Mouse (Mus musculus) C2C12 (cell line): ENCODE data around the gene Syt5. TPM values are rescaled to one million over a fixed set of nuclear protein-coding genes. Genes with fewer than 3 reads are reported as not detected.

Experiments used
- H3K27me3 ChIP-seq: one replicate; pipeline ENCODE4 v1.6.1; 2011; ENCODE audit not compliant: control insufficient read depth, insufficient read depth, insufficient read length
- H3K36me3 ChIP-seq: one replicate; pipeline ENCODE4 v1.6.1; 2011; ENCODE audit not compliant: control insufficient read depth, insufficient read depth
- H3K4me3 ChIP-seq: one replicate; pipeline ENCODE4 v1.5.1; 2011; ENCODE audit warnings: mild to moderate bottlenecking, control low read depth; ENCODE audit not compliant: poor library complexity, insufficient read depth, severe bottlenecking
- H3K79me2 ChIP-seq: one replicate; pipeline ENCODE4 v1.6.1; 2011; ENCODE audit not compliant: control insufficient read depth, insufficient read depth
- H3K79me3 ChIP-seq: one replicate; pipeline ENCODE4 v1.6.1; 2011; ENCODE audit warnings: low read depth, control low read depth
- H3ac ChIP-seq: one replicate; pipeline ENCODE3; 2011; ENCODE audit warnings: low read depth; ENCODE audit not compliant: control insufficient read depth, insufficient read length
- CEBPB ChIP-seq: IDR thresholded peaks from one replicate; pipeline ENCODE4 v1.6.1; 2011; ENCODE audit warnings: low read depth, mild to moderate bottlenecking, control low read depth, moderate library complexity
- CTCF ChIP-seq: IDR thresholded peaks from one replicate; pipeline ENCODE4 v1.5.1; 2011; ENCODE audit not compliant: control insufficient read depth, insufficient read depth, insufficient read length
- FOSL1 ChIP-seq: IDR thresholded peaks from one replicate; pipeline ENCODE4 v1.8.0; 2011; ENCODE audit warnings: mild to moderate bottlenecking, low read length; ENCODE audit not compliant: poor library complexity, insufficient read depth, severe bottlenecking
- MAX ChIP-seq: IDR thresholded peaks from one replicate; pipeline ENCODE4 v1.6.1; 2011; ENCODE audit warnings: mild to moderate bottlenecking, control low read depth
- MYOD1 ChIP-seq: IDR thresholded peaks from one replicate; pipeline ENCODE4 v1.6.1; 2011; ENCODE audit warnings: low read depth; ENCODE audit not compliant: control insufficient read depth, insufficient read length
- MYOG ChIP-seq: IDR thresholded peaks from one replicate; pipeline ENCODE4 v1.6.1; 2011; ENCODE audit not compliant: control insufficient read depth, insufficient read length; ENCODE audit errors: extremely low read depth
- USF1 ChIP-seq: IDR thresholded peaks from one replicate; pipeline ENCODE4 v1.6.1; 2011; ENCODE audit warnings: low read depth, mild to moderate bottlenecking, control low read depth, moderate library complexity
- polyA plus RNA-seq: library from polyadenylated mRNA; unstranded; fragments of >200 nt; fragmentation: generic; extraction: Trizol; gene quantifications from one replicate; pipeline ENCODE4 v1.2.1, GENCODE M21; 2012; ENCODE audit warnings: missing spikeins

Syt5 gene
- polyA plus RNA-seq, 1 experiment: 0.11 TPM

DNA sequence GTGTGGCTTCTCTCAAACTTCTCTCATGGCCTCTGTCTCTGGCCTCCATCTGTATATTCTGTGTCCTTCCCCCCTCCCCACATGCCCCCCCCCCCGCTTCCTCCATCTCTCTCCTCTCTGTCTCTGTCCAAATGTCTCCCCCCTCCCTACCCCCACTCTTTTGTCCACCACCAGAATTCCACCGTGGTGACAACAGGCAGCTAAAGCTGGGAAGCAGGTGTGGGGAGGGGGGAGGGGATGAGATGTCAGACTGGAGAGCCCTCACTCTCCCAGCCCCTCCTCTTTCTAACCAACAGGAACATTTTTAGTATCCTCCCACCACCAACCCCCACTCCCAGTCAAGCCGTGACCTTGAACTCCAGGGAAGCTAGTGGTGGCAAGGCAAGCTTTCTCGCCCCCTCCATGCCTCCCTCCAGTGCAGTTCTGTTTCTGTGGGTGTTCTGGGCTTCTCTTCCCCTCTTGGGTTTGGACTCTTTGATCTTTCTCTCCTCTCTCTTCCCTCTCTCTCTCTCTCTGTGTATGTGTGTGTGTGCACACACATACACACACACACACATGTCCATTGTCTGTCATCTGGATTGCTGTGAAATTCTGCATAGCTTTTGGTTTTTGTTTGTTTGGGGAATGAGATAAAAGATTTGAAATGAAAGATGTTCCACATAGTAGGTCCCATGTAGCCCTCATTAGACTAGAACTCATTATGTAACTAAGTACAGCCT lies 30.9 kb downstream of the Syt5 start, which contains the start of gene Tnnt1:
Gene Tnnt1 (minus strand): TSS at position 51 of the 719 bp plus-strand sequence.
- TF ChIP-seq MYOG (no peak), CTCF (no peak), USF1 (no peak), MYOD1 (peak; percentile 59), FOSL1 (no peak)
- Histone ChIP-seq H3K4me3 (no peak within 1 kb of the TSS), H3K79me3 (no peaks in the 10 kb centered on the region), H3K79me2 (no peaks in the 10 kb centered on the region), H3K36me3 (no peaks in the 10 kb centered on the region), H3K27me3 (no peaks in the 10 kb centered on the region), H3ac (no peak within 1 kb of the TSS)

DNA sequence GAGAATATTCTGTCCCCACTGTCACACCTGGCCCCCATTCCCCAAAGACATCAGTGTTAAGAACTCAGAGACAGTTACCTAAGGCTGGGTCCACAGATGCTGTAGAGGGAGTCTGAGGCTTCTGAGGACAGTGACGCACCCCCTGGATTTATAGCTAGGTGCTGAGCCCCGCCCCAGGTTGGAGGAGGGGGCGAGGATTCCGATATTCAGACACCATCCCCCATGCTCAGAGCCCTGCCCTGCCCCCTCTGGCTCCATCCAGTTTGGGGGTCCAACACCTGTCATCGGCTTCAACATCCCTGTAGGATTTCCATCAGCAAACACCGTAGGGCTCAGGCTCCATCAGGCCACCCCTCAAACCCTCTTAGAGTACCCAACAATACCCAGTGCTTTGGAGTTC lies 31.5 kb downstream of the Syt5 start:
- Histone ChIP-seq H3K79me3 (no peaks in the 10 kb centered on the region), H3K4me3 (no peak overlapping the region), H3ac (no peak overlapping the region)

DNA sequence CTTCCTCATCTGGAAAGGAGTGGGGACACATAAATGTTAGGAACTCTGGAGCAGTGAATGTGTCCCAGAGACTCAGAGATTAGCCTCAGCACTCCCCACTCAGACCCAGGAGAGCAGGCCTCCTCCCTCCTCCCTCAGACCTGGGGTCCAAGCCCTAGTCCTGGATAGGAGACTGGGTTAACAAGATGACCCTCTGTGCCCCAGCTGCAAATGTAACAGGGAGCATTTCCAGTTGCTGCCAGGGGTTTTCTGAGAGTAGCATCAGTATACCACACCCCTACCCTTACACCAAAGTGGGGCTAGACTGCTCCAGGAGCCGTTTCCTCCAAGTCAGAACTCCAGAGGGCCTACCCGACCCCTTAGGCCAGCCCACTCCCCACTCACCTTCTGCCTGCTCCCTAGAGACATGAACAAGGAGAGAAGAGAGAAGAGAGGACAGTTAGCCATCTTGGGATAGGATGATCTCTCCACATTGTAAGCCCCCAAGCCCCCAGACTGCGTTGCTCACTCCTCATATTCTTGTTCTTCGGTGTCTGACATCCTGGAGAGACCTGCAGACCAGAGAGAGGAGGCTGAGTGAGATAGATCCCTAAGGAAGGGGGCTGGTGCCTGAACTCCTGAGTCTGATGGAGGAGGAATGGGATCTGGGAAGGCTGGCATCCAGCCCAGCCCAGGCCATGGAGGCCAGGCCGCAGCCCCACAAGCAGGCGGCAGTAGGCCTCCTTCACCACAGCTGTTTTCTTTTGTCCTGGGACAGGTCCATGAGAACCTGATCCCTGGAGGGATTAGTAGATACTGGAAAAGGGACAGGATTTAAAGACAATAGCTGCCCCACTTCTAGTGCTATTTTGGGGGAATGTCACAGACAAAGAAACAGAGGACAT lies 33.3 kb downstream of the Syt5 start:
- TF ChIP-seq CTCF: no peak
- no peak for TF ChIP-seq FOSL1
- TF ChIP-seq MYOD1: peak; percentile 40
- no peak for TF ChIP-seq MAX
- no peak for TF ChIP-seq USF1
- no peak overlapping the region for H3K4me3 ChIP-seq
- H3ac ChIP-seq: no peak overlapping the region

More for the DNA sequence above, 31.5 kb downstream of the Syt5 start:
- no peak for TF ChIP-seq FOSL1
- TF ChIP-seq MYOG: no peak
- no peak for TF ChIP-seq CEBPB
- TF ChIP-seq MYOD1: no peak
- no peak for TF ChIP-seq CTCF
- TF ChIP-seq MAX: no peak
- H3K27me3 ChIP-seq: no peaks in the 10 kb centered on the region
- no peaks in the 10 kb centered on the region for H3K79me2 ChIP-seq
- no peaks in the 10 kb centered on the region for H3K36me3 ChIP-seq

DNA sequence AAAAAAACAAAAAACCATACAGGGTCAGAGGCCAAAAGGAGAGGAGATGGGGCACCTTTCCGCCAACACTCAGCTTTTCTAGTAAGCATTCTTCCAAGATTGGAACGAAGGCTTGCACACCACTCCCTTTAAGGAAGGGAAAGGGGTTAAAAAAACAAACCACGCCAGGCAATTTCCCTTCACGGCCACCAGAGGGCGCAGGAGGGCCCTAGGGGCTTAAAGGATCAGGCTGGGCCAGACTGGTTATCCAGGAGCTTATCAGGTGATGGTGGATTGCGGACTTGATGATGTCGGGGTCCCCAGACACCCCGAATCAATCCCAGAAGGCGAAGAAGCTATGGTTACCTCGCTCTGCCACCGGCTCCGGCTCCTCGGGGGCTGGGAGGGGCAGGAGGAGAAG lies 34.1 kb downstream of the Syt5 start:
- TF ChIP-seq CEBPB (no peak), CTCF (peak; percentile 62)
- no peak overlapping the region for H3ac ChIP-seq
- no peaks in the 10 kb centered on the region for H3K79me2 ChIP-seq
- no peaks in the 10 kb centered on the region for H3K27me3 ChIP-seq
- H3K4me3 ChIP-seq: no peak overlapping the region
- H3K79me3 ChIP-seq: no peaks in the 10 kb centered on the region
- H3K36me3 ChIP-seq: no peaks in the 10 kb centered on the region

More for the DNA sequence above, 33.3 kb downstream of the Syt5 start:
- Histone ChIP-seq H3K79me3 (no peaks in the 10 kb centered on the region), H3K79me2 (no peaks in the 10 kb centered on the region), H3K27me3 (no peaks in the 10 kb centered on the region), H3K36me3 (no peaks in the 10 kb centered on the region)

DNA sequence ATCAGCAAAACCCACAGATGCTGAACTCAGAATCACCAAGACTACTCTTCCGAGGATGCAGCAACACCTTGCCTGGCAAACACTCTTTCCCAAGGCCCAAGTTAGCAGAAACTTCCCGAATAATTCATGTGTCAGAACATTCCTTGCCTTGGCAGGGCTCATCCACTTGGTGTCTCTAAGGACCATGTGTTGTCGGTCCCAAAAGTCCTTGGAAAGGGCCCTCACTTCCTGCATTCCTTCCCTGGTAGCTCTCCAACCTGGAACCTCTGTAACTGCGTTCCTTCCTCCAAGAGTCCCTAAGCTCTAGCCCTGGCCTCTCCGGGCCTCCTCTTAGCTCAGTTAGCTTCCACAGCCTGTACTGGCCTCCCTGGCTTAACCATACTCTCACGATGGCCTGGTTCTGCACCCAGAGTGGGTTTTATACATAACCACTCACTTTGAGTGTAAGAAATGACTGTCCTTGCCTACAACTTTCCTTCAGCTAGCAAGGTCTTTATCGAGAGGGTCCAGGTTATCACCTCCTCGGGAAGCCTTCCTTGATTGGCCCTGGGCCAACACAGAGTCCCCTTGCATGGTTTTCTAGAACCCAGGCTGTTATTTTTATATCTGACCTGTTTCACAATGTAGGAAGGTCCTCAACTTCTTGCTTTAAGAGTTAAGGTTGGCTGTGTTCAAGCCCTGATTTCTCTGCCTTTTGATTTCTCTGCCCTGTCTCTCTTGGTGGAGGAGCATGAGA lies 35.7 kb downstream of the Syt5 start:
- Histone ChIP-seq H3K79me3 (no peaks in the 10 kb centered on the region), H3K27me3 (no peaks in the 10 kb centered on the region), H3ac (no peak overlapping the region), H3K4me3 (no peak overlapping the region), H3K79me2 (no peaks in the 10 kb centered on the region), H3K36me3 (no peaks in the 10 kb centered on the region)
- no peak for TF ChIP-seq USF1
- no peak for TF ChIP-seq CTCF
- no peak for TF ChIP-seq MYOD1
- no peak for TF ChIP-seq FOSL1
- no peak for TF ChIP-seq MYOG
- no peak for TF ChIP-seq CEBPB
- no peak for TF ChIP-seq MAX
